Mouse (Mus musculus) limb, embryonic 13.5 days (tissue): ENCODE measurements around the gene Ptprj. TPM values are rescaled to one million over a fixed set of nuclear protein-coding genes. Genes with fewer than 3 reads are reported as not detected.

Experiments
- ATAC-seq: fragments of 200-750 bp; cut with Nextera tagmentation; 2 replicates; pipeline ENCODE4 v1.8.0; 2017; ENCODE audit warnings: low read depth, moderate number of reproducible peaks, moderate TSS enrichment; ENCODE audit not compliant: low FRiP score
- H3K27ac ChIP-seq: fragments of 300-500 bp; sonication (generic); 2 replicates; pipeline ENCODE4 v1.5.1; 2015; ENCODE audit warnings: inconsistent platforms, mild to moderate bottlenecking, moderate library complexity
- H3K27me3 ChIP-seq: fragments of 300-500 bp; sonication (generic); 2 replicates; pipeline ENCODE4 v1.6.1; 2015; ENCODE audit warnings: mild to moderate bottlenecking, inconsistent platforms
- H3K36me3 ChIP-seq: fragments of 300-500 bp; sonication (generic); 2 replicates; pipeline ENCODE4 v1.6.1; 2015; ENCODE audit warnings: inconsistent platforms, mild to moderate bottlenecking, moderate library complexity
- H3K4me1 ChIP-seq: fragments of 300-500 bp; sonication (generic); 2 replicates; pipeline ENCODE4 v1.6.1; 2015; ENCODE audit warnings: inconsistent platforms
- H3K4me2 ChIP-seq: fragments of 300-500 bp; sonication (generic); replicated peaks from 2 replicates; pipeline ENCODE4 v1.6.1; 2015; ENCODE audit warnings: inconsistent platforms, mild to moderate bottlenecking, moderate library complexity
- H3K4me3 ChIP-seq: fragments of 300-500 bp; sonication (generic); 2 replicates; pipeline ENCODE4 v1.5.1; 2015; ENCODE audit warnings: moderate library complexity, mild to moderate bottlenecking, inconsistent platforms
- H3K9ac ChIP-seq: fragments of 300-500 bp; sonication (generic); 2 replicates; pipeline ENCODE4 v1.6.1; 2015; ENCODE audit warnings: mild to moderate bottlenecking, inconsistent platforms
- H3K9me3 ChIP-seq: fragments of 300-500 bp; sonication (generic); 2 replicates; pipeline ENCODE4 v1.6.1; 2016; ENCODE audit warnings: inconsistent platforms
- WGBS: fragments of 180-500 bp; shearing (Covaris S2); methylation state at CpG from one replicate; pipeline ENCODE4 v1.1.7; 2015; 5-methylcytosine and 5-hydroxymethylcytosine counted together
- polyA plus RNA-seq: library from polyadenylated mRNA; unstranded; fragments of >200 nt; fragmentation: Nextera tagmentation; extraction: Ambion mirVana; gene quantifications from 2 replicates; pipeline ENCODE4 v1.2.1, GENCODE M21; 2015

Ptprj gene
- polyA plus RNA-seq, 1 experiment from 2014 or later = 1.6 TPM

GRCm38 (mm10) chr2:90504731-90505171 lies 75.7 kb downstream of the Ptprj start:
- H3K27ac ChIP-seq = no peak overlapping the region
- ATAC-seq = no peak
- H3K4me3 ChIP-seq = no peak overlapping the region
- H3K9me3 ChIP-seq = no peaks in the 10 kb centered on the region
- no peak overlapping the region for H3K4me2 ChIP-seq
- no peak overlapping the region for H3K9ac ChIP-seq
- no peaks in the 10 kb centered on the region for H3K4me1 ChIP-seq
- no peaks in the 10 kb centered on the region; the same call in none of the 2 replicates for H3K27me3 ChIP-seq
- 70% methylated on average over 6 of the region's 6 CpGs for WGBS
- no peaks in the 10 kb centered on the region for H3K36me3 ChIP-seq

GRCm38 (mm10) chr2:90503182-90503833 lies 77.1 kb downstream of the Ptprj start:
- no peak overlapping the region for H3K4me3 ChIP-seq
- ATAC-seq = no peak
- H3K4me2 ChIP-seq = no peak overlapping the region
- H3K27ac ChIP-seq = no peak overlapping the region
- H3K27me3 ChIP-seq = no peaks in the 10 kb centered on the region; the same call in none of the 2 replicates
- 80% methylated on average over 3 of the region's 3 CpGs for WGBS
- H3K36me3 ChIP-seq = no peaks in the 10 kb centered on the region
- H3K4me1 ChIP-seq = no peaks in the 10 kb centered on the region
- H3K9ac ChIP-seq = no peak overlapping the region
- no peaks in the 10 kb centered on the region for H3K9me3 ChIP-seq

- Histone ChIP-seq H3K36me3 (no peaks in the 10 kb centered on the region), H3K9ac (no peak overlapping the region), H3K4me1 (0 out of 2 replicates have a peak, but pooled peaks cover 3% of the 10 kb centered on the region), H3K4me3 (no peak overlapping the region), H3K27ac (no peak overlapping the region), H3K9me3 (no peaks in the 10 kb centered on the region), H3K4me2 (no peak overlapping the region), H3K27me3 (no peaks in the 10 kb centered on the region; the same call in none of the 2 replicates)
- no peak for ATAC-seq
Measured at GRCm38 (mm10) chr2:90502738-90503137, 77.7 kb downstream of the Ptprj start.

GRCm38 (mm10) chr2:90501708-90502107 lies 78.7 kb downstream of the Ptprj start:
- no peaks in the 10 kb centered on the region for H3K9me3 ChIP-seq
- 33% methylated on average over 3 of the region's 3 CpGs for WGBS
- no peak overlapping the region for H3K4me2 ChIP-seq
- H3K9ac ChIP-seq = no peak overlapping the region
- H3K27ac ChIP-seq = no peak overlapping the region
- no peaks in the 10 kb centered on the region; the same call in none of the 2 replicates for H3K27me3 ChIP-seq
- no peaks in the 10 kb centered on the region for H3K36me3 ChIP-seq
- no peak for ATAC-seq
- H3K4me3 ChIP-seq = no peak overlapping the region
- H3K4me1 ChIP-seq = peaks cover 10% of the 10 kb centered on the region

GRCm38 (mm10) chr2:90500892-90501291 lies 79.6 kb downstream of the Ptprj start:
- no peak overlapping the region for H3K4me3 ChIP-seq
- H3K4me1 ChIP-seq = peaks cover 14% of the 10 kb centered on the region
- no peaks in the 10 kb centered on the region; the same call in none of the 2 replicates for H3K27me3 ChIP-seq
- no peaks in the 10 kb centered on the region for H3K36me3 ChIP-seq
- no peak overlapping the region for H3K27ac ChIP-seq
- no peaks in the 10 kb centered on the region for H3K9me3 ChIP-seq
- H3K4me2 ChIP-seq = no peak overlapping the region
- no peak for ATAC-seq
- no peak overlapping the region for H3K9ac ChIP-seq

- H3K4me1 ChIP-seq = peaks cover 14% of the 10 kb centered on the region
- H3K4me2 ChIP-seq = no peak overlapping the region
- no peaks in the 10 kb centered on the region; the same call in 1 of the 2 replicates for H3K27me3 ChIP-seq
- no peak overlapping the region for H3K27ac ChIP-seq
- 85% methylated on average over 1 of the region's 1 CpGs for WGBS
- no peak for ATAC-seq
- H3K4me3 ChIP-seq = no peak overlapping the region
- no peaks in the 10 kb centered on the region for H3K36me3 ChIP-seq
- H3K9me3 ChIP-seq = no peaks in the 10 kb centered on the region
- H3K9ac ChIP-seq = no peak overlapping the region
Measured at GRCm38 (mm10) chr2:90499002-90499401, 81.4 kb downstream of the Ptprj start.

GRCm38 (mm10) chr2:90497551-90497950 lies 82.9 kb downstream of the Ptprj start:
- no peak overlapping the region for H3K9ac ChIP-seq
- no peak for ATAC-seq
- no peak overlapping the region for H3K4me3 ChIP-seq
- no peaks in the 10 kb centered on the region for H3K9me3 ChIP-seq
- no peaks in the 10 kb centered on the region for H3K36me3 ChIP-seq
- 78% methylated on average over 3 of the region's 3 CpGs for WGBS
- H3K27me3 ChIP-seq = no peaks in the 10 kb centered on the region; the same call in 1 of the 2 replicates
- H3K4me2 ChIP-seq = no peak overlapping the region
- peaks cover 17% of the 10 kb centered on the region for H3K4me1 ChIP-seq
- no peak overlapping the region for H3K27ac ChIP-seq

- 68% methylated on average over 5 of the region's 5 CpGs for WGBS
Measured at GRCm38 (mm10) chr2:90496680-90497074, 83.8 kb downstream of the Ptprj start.

GRCm38 (mm10) chr2:90496012-90496679 lies 84.3 kb downstream of the Ptprj start:
- no peak for ATAC-seq
- Histone ChIP-seq H3K27me3 (no peaks in the 10 kb centered on the region; the same call in 1 of the 2 replicates), H3K9ac (no peak overlapping the region), H3K4me3 (no peak overlapping the region), H3K36me3 (no peaks in the 10 kb centered on the region), H3K9me3 (no peaks in the 10 kb centered on the region), H3K4me1 (peaks cover 22% of the 10 kb centered on the region), H3K4me2 (no peak overlapping the region), H3K27ac (no peak overlapping the region)
- WGBS = 83% methylated on average over 4 of the region's 4 CpGs

More at GRCm38 (mm10) chr2:90496680-90497074, 83.8 kb downstream of the Ptprj start:
- Histone ChIP-seq H3K4me1 (peaks cover 22% of the 10 kb centered on the region), H3K4me3 (no peak overlapping the region), H3K27me3 (no peaks in the 10 kb centered on the region; the same call in 1 of the 2 replicates), H3K4me2 (no peak overlapping the region), H3K27ac (no peak overlapping the region), H3K36me3 (no peaks in the 10 kb centered on the region), H3K9me3 (no peaks in the 10 kb centered on the region), H3K9ac (no peak overlapping the region)
- ATAC-seq = no peak

- Histone ChIP-seq H3K27me3 (peaks cover 7% of the 10 kb centered on the region; the same call in 1 of the 2 replicates), H3K9ac (no peak overlapping the region), H3K9me3 (no peaks in the 10 kb centered on the region), H3K4me1 (peaks cover 24% of the 10 kb centered on the region), H3K36me3 (no peaks in the 10 kb centered on the region), H3K4me2 (no peak overlapping the region), H3K27ac (no peak overlapping the region), H3K4me3 (no peak overlapping the region)
- 55% methylated on average over 13 of the region's 13 CpGs for WGBS
- no peak for ATAC-seq
Measured at GRCm38 (mm10) chr2:90490279-90491046, 90.0 kb downstream of the Ptprj start.

GRCm38 (mm10) chr2:90489839-90490238 lies 90.6 kb downstream of the Ptprj start:
- Histone ChIP-seq H3K4me1 (peaks cover 24% of the 10 kb centered on the region), H3K9ac (no peak overlapping the region), H3K4me2 (no peak overlapping the region), H3K27ac (no peak overlapping the region), H3K27me3 (peaks cover 7% of the 10 kb centered on the region; the same call in 1 of the 2 replicates), H3K36me3 (no peaks in the 10 kb centered on the region), H3K4me3 (no peak overlapping the region), H3K9me3 (no peaks in the 10 kb centered on the region)
- 80% methylated on average over 4 of the region's 4 CpGs for WGBS
- no peak for ATAC-seq
